Mouse (Mus musculus) E14TG2a.4 (cell line): ENCODE measurements around the gene Rasgef1c.

Experiments used
- CTCF ChIP-seq: conservative IDR thresholded peaks from 2 replicates; pipeline ENCODE4 v1.5.1; 2014; ENCODE audit warnings: low read length
- NANOG ChIP-seq: IDR thresholded peaks from 2 replicates; pipeline ENCODE4 v1.6.1; 2014; ENCODE audit warnings: borderline replicate concordance, low read length, mixed read lengths

- TF ChIP-seq CTCF (no peak), NANOG (no peak)
Measured at GRCm38 (mm10) chr11:49958017-49958416, 56.4 kb downstream of the Rasgef1c start.
